Mouse (Mus musculus): ENCODE measurements around the gene Olfr1232.

Olfr1232 gene

GRCm38 (mm10) chr2:89329575-89329974, at the start of gene Olfr1232:
TSS of gene Olfr1232 (minus strand) at chr2:89329675.
- DNase-seq (ENCODE audit: low read depth): no peak

DNA sequence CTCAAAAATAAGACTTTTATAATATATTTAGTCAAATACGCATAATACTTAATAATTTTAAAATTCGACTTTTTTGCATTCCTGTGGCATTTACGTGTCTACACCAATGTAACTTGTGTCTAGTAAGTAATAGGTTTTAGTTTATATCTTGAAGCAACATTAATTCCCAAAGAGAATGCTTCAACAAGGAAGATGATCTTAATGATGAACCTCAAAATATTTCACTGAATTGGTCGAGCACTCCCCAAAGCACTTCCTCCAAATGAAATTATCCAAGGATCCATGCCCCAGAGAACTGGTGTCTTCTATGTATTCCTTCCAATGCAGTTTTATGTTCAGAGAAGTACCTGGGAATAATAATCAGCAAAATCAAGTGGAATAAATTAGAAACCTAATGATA, 35.3 kb upstream of the Olfr1232 start, which contains the start of gene Olfr1234:
Gene Olfr1234 (minus strand): TSS at position 101 of the 400 bp plus-strand sequence.
- no peak for DNase-seq (ENCODE audit: low read depth)

DNA sequence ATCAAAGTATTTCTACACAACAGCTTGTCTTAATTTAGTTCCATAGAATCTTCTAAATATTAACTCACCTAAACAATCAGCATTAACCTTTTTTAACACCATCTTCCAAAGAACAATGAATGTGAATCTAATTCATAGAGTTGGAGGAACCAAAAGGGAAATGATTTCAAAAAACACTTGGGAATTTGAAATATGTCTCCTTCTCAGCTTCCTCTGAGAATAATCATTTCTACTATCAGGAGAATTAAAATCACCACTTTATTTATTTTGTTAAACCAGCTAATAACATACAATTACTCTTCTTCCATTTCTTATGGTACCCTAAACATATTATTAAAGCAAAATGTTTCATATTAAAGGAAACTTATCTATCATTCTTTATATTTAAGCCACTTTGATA, 12.8 kb upstream of the Olfr1232 start, which contains the start of gene Olfr1233:
Gene Olfr1233 (minus strand): TSS at position 101 of the 400 bp plus-strand sequence.
- no peak for DNase-seq (ENCODE audit: low read depth)

DNA sequence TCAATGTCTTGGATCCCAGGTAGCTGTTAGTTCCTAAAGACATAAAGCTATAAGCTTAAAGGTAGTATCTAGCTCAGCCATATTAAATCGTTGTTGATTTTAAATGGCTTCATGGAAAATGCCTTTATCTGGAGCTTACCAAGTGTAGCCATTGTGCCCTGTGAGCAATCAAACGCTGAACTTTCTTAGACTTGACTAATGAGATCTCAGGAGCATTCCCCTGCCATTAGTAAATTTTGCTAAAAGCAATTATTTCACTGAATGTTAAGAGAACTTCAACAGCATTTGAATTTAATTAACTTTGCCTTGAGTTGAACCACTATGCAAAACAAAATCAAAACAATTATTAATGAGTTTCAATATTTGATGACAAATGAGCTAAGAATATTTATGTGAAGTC, 22.5 kb downstream of the Olfr1232 start, which contains the start of gene Olfr1231:
Gene Olfr1231 (minus strand): TSS at position 101 of the 400 bp plus-strand sequence.
- no peak for DNase-seq (ENCODE audit: low read depth)

GRCm38 (mm10) chr2:89297168-89297567, 32.3 kb downstream of the Olfr1232 start, which contains the start of gene Olfr1230:
TSS of gene Olfr1230 (minus strand) at chr2:89297268.
- no peak for DNase-seq (ENCODE audit: low read depth)

DNA sequence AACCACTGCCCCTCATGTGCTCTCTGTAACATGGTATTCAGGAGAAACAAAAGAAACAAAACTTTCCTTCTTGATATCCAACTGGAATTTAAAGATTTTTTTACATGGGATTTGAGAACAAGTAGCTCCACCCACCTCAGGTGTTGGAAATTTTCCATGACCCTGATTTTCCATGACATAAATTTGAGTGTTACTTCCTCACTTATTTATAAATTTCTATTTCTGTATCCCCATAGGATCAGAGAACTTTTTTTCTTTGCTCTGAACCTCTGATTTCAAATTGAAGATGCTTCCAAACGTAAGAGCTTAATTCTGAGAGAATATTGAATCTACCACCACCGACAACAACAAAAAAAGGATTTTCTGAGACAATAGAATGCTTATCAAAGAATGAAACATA, 41.6 kb downstream of the Olfr1232 start, which contains the start of gene Olfr1229:
Gene Olfr1229 (minus strand): TSS at position 101 of the 400 bp plus-strand sequence.
- DNase-seq (ENCODE audit: low read depth): no peak
